Mouse (Mus musculus): ENCODE measurements at regions not wholly inside any gene's neighbourhood (a gene's known extent, or its start where the extent isn't known, plus 50 kb on each side); places are given as distances from the start of the nearest gene placed in this dataset.

DNA sequence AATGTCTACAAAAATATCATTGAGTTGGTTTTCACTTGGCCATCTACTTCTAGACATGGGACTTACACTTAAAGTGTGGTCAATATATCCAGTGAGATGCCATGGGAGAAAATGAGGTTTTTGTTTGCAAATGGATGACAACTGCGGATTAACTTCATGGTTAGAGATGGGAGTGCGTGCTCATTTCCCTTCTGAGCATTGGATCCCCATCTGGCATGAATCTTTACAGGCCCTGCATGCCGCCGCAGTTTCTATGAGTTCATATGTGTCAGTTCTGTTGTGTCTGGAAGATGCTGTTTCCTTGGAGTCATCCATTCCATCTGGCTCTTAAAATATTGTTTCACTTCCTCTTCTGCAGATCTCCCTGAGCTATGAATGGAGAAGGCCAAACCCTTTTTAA is 315.0 kb upstream of the Xrcc4 start:
- TF ChIP-seq POLR2A (IDR thresholded peaks at IDR 0.05; ENCODE audit: insufficient read depth, low read depth, low read length) (no peak), EP300 (IDR thresholded peaks at IDR 0.05; ENCODE audit: insufficient read depth, low read depth, low read length) (no peak), CTCF (IDR thresholded peaks at IDR 0.05) (no peak)
